10 mouse cellular contexts compared by ENCODE assay signal in genomic region chr11:109621183-109621582, GRCm38 (mm10). TPM values are rescaled to one million over a fixed set of nuclear protein-coding genes. Genes with fewer than 3 reads are reported as not detected.
DNase-seq lines count a peak whose midpoint lies in the region; ATAC-seq lines count a peak whose summit lies in the region.
"Had no signal": no experiment of that assay in that cellular context is flagged by ENCODE, and none has a peak within 500 bp of the region (broad histone marks: within the 10 kb centered on the region; RNA-seq: fewer than 3 reads in every experiment).

No protein-coding gene starts in this region.

- peak; percentile 40; the same call in 1 of the 2 replicates for ATAC-seq in kidney, embryonic 16.5 days (ENCODE audit: low FRiP score, low TSS enrichment)

- 11% methylated on average over 2 of the region's 2 CpGs for WGBS in kidney, embryonic 16.5 days

- H3K9ac ChIP-seq in kidney, embryonic 16.5 days (replicated peaks; ENCODE audit: low read length): no peak overlapping the region
- H3K9ac ChIP-seq: embryonic facial prominence, embryonic 15.5 days; limb, embryonic 15.5 days had no signal

- no peaks in the 10 kb centered on the region for H3K27me3 ChIP-seq in kidney, embryonic 16.5 days (ENCODE audit: insufficient read depth, low read length)
- H3K27me3 ChIP-seq: embryonic facial prominence, embryonic 15.5 days; limb, embryonic 15.5 days had no signal

- H3K9me3 ChIP-seq in kidney, embryonic 16.5 days (ENCODE audit: low read length): no peaks in the 10 kb centered on the region
- H3K9me3 ChIP-seq: embryonic facial prominence, embryonic 15.5 days; limb, embryonic 15.5 days had no signal

- H3K4me1 ChIP-seq in kidney, embryonic 16.5 days (ENCODE audit: insufficient read depth, low read length): peaks cover 15% of the 10 kb centered on the region

- H3K36me3 ChIP-seq in kidney, embryonic 16.5 days (ENCODE audit: insufficient read depth, low read length): no peaks in the 10 kb centered on the region
- H3K36me3 ChIP-seq: embryonic facial prominence, embryonic 15.5 days; limb, embryonic 15.5 days had no signal

- DNase-seq in heart, adult 8-10 months (ENCODE audit: low spot score): peak; percentile 62
- no peak for DNase-seq in heart, postnatal 25 days (ENCODE audit: low spot score)
- DNase-seq in B cell, adult 2 months: peak; percentile 64 to 69
- peak; percentile 36 for DNase-seq in T-cell, adult 2 months (ENCODE audit: low spot score)
- DNase-seq in embryo, embryonic 10.5 days (ENCODE audit: low spot score): peak; percentile 81
- DNase-seq in lung, postnatal 10 days: peak; percentile 71
- peak; percentile 50 to 79 for DNase-seq in spleen, postnatal 4 days (ENCODE audit: low spot score in 2 of 2)

- intact Hi-C loops in heart, postnatal 25 days (cut with DNase I): loop anchor here (2.0 kb wide), 2 partner anchors 34 to 240 kb away; no protein-coding TSS in a partner anchor

- H3K4me2 ChIP-seq in kidney, embryonic 16.5 days (replicated peaks; ENCODE audit: low read depth, low read length): no peak overlapping the region
- H3K4me2 ChIP-seq: embryonic facial prominence, embryonic 15.5 days; limb, embryonic 15.5 days had no signal

- H3K27ac ChIP-seq in kidney, embryonic 16.5 days (ENCODE audit: low read length): no peak overlapping the region
- H3K27ac ChIP-seq: embryonic facial prominence, embryonic 15.5 days; limb, embryonic 15.5 days had no signal

- H3K4me3 ChIP-seq in kidney, embryonic 16.5 days (ENCODE audit: low read length): no peak overlapping the region
- H3K4me3 ChIP-seq: embryonic facial prominence, embryonic 15.5 days; limb, embryonic 15.5 days had no signal

RNA-seq across cellular contexts. Expression of gene Wipi1, which starts 9.4 kb away (rescaled TPM):
- 100 to 1,000 TPM; 110 to 141 (median 120) TPM for total RNA-seq in heart, adult 8-10 months (2022)
- total RNA-seq in heart, postnatal 25 days (2021): 100 to 1,000 TPM; 105 to 107 TPM
- polyA plus RNA-seq in kidney, embryonic 16.5 days (2015; fragmentation: Nextera tagmentation; extraction: Ambion mirVana): 35.8 and 36.4 TPM in 2 replicates

RNA-seq across cellular contexts. Expression of gene Prkar1a, which starts 28.0 kb away (rescaled TPM):
- total RNA-seq in heart, adult 8-10 months (2022): 100 to 1,000 TPM; 347 to 373 (median 363) TPM
- total RNA-seq in heart, postnatal 25 days (2021): 100 to 1,000 TPM; 330 to 341 TPM
- 375 and 395 TPM in 2 replicates for polyA plus RNA-seq in kidney, embryonic 16.5 days (2015; fragmentation: Nextera tagmentation; extraction: Ambion mirVana)
